Mouse (Mus musculus) liver, embryonic 14.5 days (tissue): ENCODE measurements around the gene Znhit1.
A peak's percentile ranks its signal among the peaks of the same experiment; 100 is the strongest.

Source experiments
- CTCF ChIP-seq: IDR thresholded peaks from 2 replicates; pipeline ENCODE4 v1.5.1; 2016; ENCODE audit warnings: antibody characterized with exemption, low read depth, control low read depth
- EP300 ChIP-seq: IDR thresholded peaks from 2 replicates; pipeline ENCODE4 v1.6.1; 2016; ENCODE audit warnings: antibody characterized with exemption, low read depth

DNA sequence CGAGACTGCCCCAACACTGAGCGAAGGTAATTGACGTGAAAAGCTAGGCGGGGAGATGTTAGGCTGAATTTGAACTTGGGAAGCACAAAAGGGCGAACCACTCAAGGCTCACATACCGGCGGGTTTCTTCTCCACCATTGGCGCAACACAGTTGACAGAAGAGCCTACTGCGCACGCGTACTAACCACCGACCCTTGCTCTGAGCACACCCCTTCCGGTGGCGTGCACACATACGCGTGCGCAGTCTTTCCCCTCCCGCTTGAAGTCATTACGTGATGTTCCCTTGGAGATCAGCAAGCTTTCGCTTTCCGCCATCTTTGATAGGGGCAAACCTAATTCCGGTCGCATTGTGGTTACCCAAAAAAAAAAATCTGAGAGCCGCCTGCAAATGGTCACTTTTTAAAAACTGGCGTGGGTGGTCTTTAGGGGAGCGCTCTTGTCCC, 1.1 kb downstream of the Znhit1 start, which contains the start of gene Plod3:
- TF ChIP-seq CTCF: peak; percentile 18; the same call in 1 of the 2 replicates
- no peak for TF ChIP-seq EP300
